Comparison of ENCODE assay signal across 10 mouse cellular contexts in genomic region chr6:100156163-100156562, GRCm38 (mm10).
A peak's percentile ranks its signal among the peaks of the same experiment; 100 is the strongest.
DNase-seq lines count a peak whose midpoint lies in the region; ATAC-seq and TF ChIP-seq lines count a peak whose summit lies in the region.
"Had no signal": no experiment of that assay in that cellular context is flagged by ENCODE, and none has a peak within 500 bp of the region (broad histone marks: within the 10 kb centered on the region; RNA-seq: fewer than 3 reads in every experiment).

No protein-coding gene starts in this region.

- no peak for DNase-seq in intestine, embryonic 14.5 days (ENCODE audit: low spot score)
- peak; percentile 19 for DNase-seq in neural tube, embryonic 11.5 days (ENCODE audit: low spot score)
- DNase-seq in neural tube, embryonic 10.5 days (ENCODE audit: extremely low spot score, low spot score), result no peak
- no peak for DNase-seq in hindbrain, embryonic 14.5 days (ENCODE audit: low spot score)
- DNase-seq in layer of hippocampus, postnatal 14 days (ENCODE audit: low spot score in 2 of 2), result no peak
- no peak for DNase-seq in B cell, adult 2 months
- DNase-seq: cerebellum, postnatal 25 days had no signal

- no peaks in the 10 kb centered on the region for H3K9me3 ChIP-seq in intestine, embryonic 14.5 days (ENCODE audit: control insufficient read depth, low read length)
- no peaks in the 10 kb centered on the region for H3K9me3 ChIP-seq in intestine, postnatal 0 days (ENCODE audit: control insufficient read depth)
- H3K9me3 ChIP-seq in neural tube, embryonic 11.5 days (ENCODE audit: control insufficient read depth, low read length), result no peaks in the 10 kb centered on the region
- H3K9me3 ChIP-seq in hindbrain, embryonic 14.5 days (ENCODE audit: control insufficient read depth, low read length), result no peaks in the 10 kb centered on the region
- no peaks in the 10 kb centered on the region for H3K9me3 ChIP-seq in stomach, embryonic 16.5 days (replicated peaks; ENCODE audit: control insufficient read depth, low read length)
- H3K9me3 ChIP-seq: limb, embryonic 13.5 days had no signal

- H3K27me3 ChIP-seq in intestine, embryonic 14.5 days (replicated peaks; ENCODE audit: control insufficient read depth, insufficient read depth, low read length), result no peaks in the 10 kb centered on the region
- H3K27me3 ChIP-seq in intestine, postnatal 0 days (replicated peaks; ENCODE audit: control insufficient read depth, insufficient read depth, low read length), result no peaks in the 10 kb centered on the region
- H3K27me3 ChIP-seq in neural tube, embryonic 11.5 days (ENCODE audit: control insufficient read depth, insufficient read depth, low read length), result no peaks in the 10 kb centered on the region
- peaks cover 8% of the 10 kb centered on the region for H3K27me3 ChIP-seq in hindbrain, embryonic 14.5 days (ENCODE audit: control insufficient read depth, insufficient read depth, low read length)
- H3K27me3 ChIP-seq in stomach, embryonic 16.5 days (ENCODE audit: control insufficient read depth, insufficient read depth, low read length), result no peaks in the 10 kb centered on the region

- H3K36me3 ChIP-seq in intestine, embryonic 14.5 days (ENCODE audit: control insufficient read depth, insufficient read depth, low read length), result no peaks in the 10 kb centered on the region
- H3K36me3 ChIP-seq in intestine, postnatal 0 days (ENCODE audit: control insufficient read depth, insufficient read depth), result no peaks in the 10 kb centered on the region
- no peaks in the 10 kb centered on the region for H3K36me3 ChIP-seq in neural tube, embryonic 11.5 days (ENCODE audit: control insufficient read depth, insufficient read depth, low read length)
- H3K36me3 ChIP-seq in hindbrain, embryonic 14.5 days (replicated peaks; ENCODE audit: control insufficient read depth, insufficient read depth), result no peaks in the 10 kb centered on the region
- no peaks in the 10 kb centered on the region for H3K36me3 ChIP-seq in stomach, embryonic 16.5 days (ENCODE audit: control insufficient read depth, insufficient read depth, low read length)
- H3K36me3 ChIP-seq: limb, embryonic 13.5 days had no signal

- 76% methylated on average over 4 of the region's 4 CpGs for WGBS in intestine, embryonic 14.5 days
- 85% methylated on average over 4 of the region's 4 CpGs for WGBS in intestine, postnatal 0 days
- 71% methylated on average over 4 of the region's 4 CpGs for WGBS in neural tube, embryonic 11.5 days
- WGBS in hindbrain, embryonic 14.5 days, result 61% methylated on average over 4 of the region's 4 CpGs
- WGBS in stomach, embryonic 16.5 days, result 85% methylated on average over 4 of the region's 4 CpGs

- TF ChIP-seq CTCF in intestine, postnatal 0 days (IDR thresholded peaks at IDR 0.05; ENCODE audit: low read depth), result no peak

- H3K4me1 ChIP-seq in intestine, embryonic 14.5 days (replicated peaks; ENCODE audit: control insufficient read depth, insufficient read depth, low read length), result peaks cover 37% of the 10 kb centered on the region
- peaks cover 8% of the 10 kb centered on the region; the same call in 1 of the 2 replicates for H3K4me1 ChIP-seq in intestine, postnatal 0 days (replicated peaks; ENCODE audit: control insufficient read depth, insufficient read depth, low read length)
- peaks cover 11% of the 10 kb centered on the region; the same call in 1 of the 2 replicates for H3K4me1 ChIP-seq in neural tube, embryonic 11.5 days (ENCODE audit: control insufficient read depth, insufficient read depth, low read length)
- 0 out of 2 replicates have a peak, but pooled peaks cover 5% of the 10 kb centered on the region for H3K4me1 ChIP-seq in hindbrain, embryonic 14.5 days (replicated peaks; ENCODE audit: control insufficient read depth, insufficient read depth, low read length)
- peaks cover 29% of the 10 kb centered on the region for H3K4me1 ChIP-seq in stomach, embryonic 16.5 days (ENCODE audit: control insufficient read depth, insufficient read depth, low read length)

- no peak for ATAC-seq in intestine, embryonic 14.5 days (replicated peaks; ENCODE audit: low FRiP score, low TSS enrichment, low read depth)
- ATAC-seq in intestine, postnatal 0 days, result no peak
- ATAC-seq in neural tube, embryonic 11.5 days (ENCODE audit: insufficient read depth, low FRiP score, low TSS enrichment), result peak; percentile 62
- no peak for ATAC-seq in hindbrain, embryonic 14.5 days (ENCODE audit: low FRiP score)
- ATAC-seq in stomach, embryonic 16.5 days (ENCODE audit: insufficient read depth, low FRiP score), result no peak

- H3K4me3 ChIP-seq in intestine, embryonic 14.5 days (ENCODE audit: low read depth, low read length), result no peak overlapping the region
- no peak overlapping the region for H3K4me3 ChIP-seq in intestine, postnatal 0 days (ENCODE audit: low read depth, low read length)
- no peak overlapping the region for H3K4me3 ChIP-seq in neural tube, embryonic 11.5 days (ENCODE audit: low read depth, low read length)
- no peak overlapping the region for H3K4me3 ChIP-seq in hindbrain, embryonic 14.5 days (replicated peaks; ENCODE audit: low read length)
- H3K4me3 ChIP-seq in stomach, embryonic 16.5 days (replicated peaks; ENCODE audit: low read length), result no peak overlapping the region
- H3K4me3 ChIP-seq: limb, embryonic 13.5 days had no signal

- H3K9ac ChIP-seq in intestine, embryonic 14.5 days (ENCODE audit: low read length), result no peak overlapping the region
- H3K9ac ChIP-seq in intestine, postnatal 0 days (ENCODE audit: low read depth, low read length), result no peak overlapping the region
- H3K9ac ChIP-seq in neural tube, embryonic 11.5 days (ENCODE audit: low read length), result no peak overlapping the region
- no peak overlapping the region for H3K9ac ChIP-seq in hindbrain, embryonic 14.5 days
- H3K9ac ChIP-seq in stomach, embryonic 16.5 days (ENCODE audit: low read length), result no peak overlapping the region
- H3K9ac ChIP-seq: limb, embryonic 13.5 days had no signal

- H3K27ac ChIP-seq in intestine, embryonic 14.5 days (ENCODE audit: low read depth), result 0 out of 2 replicates have a peak overlapping the region, but pooled peaks have one; percentile 8
- no peak overlapping the region for H3K27ac ChIP-seq in intestine, postnatal 0 days (ENCODE audit: low read depth, low read length)
- no peak overlapping the region for H3K27ac ChIP-seq in neural tube, embryonic 11.5 days (ENCODE audit: low read depth, low read length)
- H3K27ac ChIP-seq in hindbrain, embryonic 14.5 days, result peak overlapping the region; percentile 6; the same call in 1 of the 2 replicates
- 0 out of 2 replicates have a peak overlapping the region, but pooled peaks have one; percentile 23 for H3K27ac ChIP-seq in stomach, embryonic 16.5 days (ENCODE audit: low read length)
- H3K27ac ChIP-seq: limb, embryonic 13.5 days had no signal

- no peak overlapping the region for H3K4me2 ChIP-seq in intestine, embryonic 14.5 days (ENCODE audit: low read length)
- H3K4me2 ChIP-seq in intestine, postnatal 0 days (replicated peaks; ENCODE audit: low read depth), result no peak overlapping the region
- no peak overlapping the region for H3K4me2 ChIP-seq in neural tube, embryonic 11.5 days (ENCODE audit: low read depth)
- H3K4me2 ChIP-seq in hindbrain, embryonic 14.5 days (replicated peaks), result no peak overlapping the region
- no peak overlapping the region for H3K4me2 ChIP-seq in stomach, embryonic 16.5 days (ENCODE audit: low read depth, low read length)
- H3K4me2 ChIP-seq: limb, embryonic 13.5 days had no signal

Comparison
In these comparisons a context has a peak if more than half of its experiments do, and no peak if none do; other contexts are left out.
1. H3K27ac ChIP-seq: peak in intestine, embryonic 14.5 days (single experiment), hindbrain, embryonic 14.5 days (single experiment) and stomach, embryonic 16.5 days (single experiment); none in intestine, postnatal 0 days (single experiment) and neural tube, embryonic 11.5 days (single experiment).